Mouse (Mus musculus): ENCODE measurements at regions not wholly inside any gene's neighbourhood (a gene's known extent, or its start where the extent isn't known, plus 50 kb on each side); places are given as distances from the start of the nearest gene placed in this dataset.

DNA sequence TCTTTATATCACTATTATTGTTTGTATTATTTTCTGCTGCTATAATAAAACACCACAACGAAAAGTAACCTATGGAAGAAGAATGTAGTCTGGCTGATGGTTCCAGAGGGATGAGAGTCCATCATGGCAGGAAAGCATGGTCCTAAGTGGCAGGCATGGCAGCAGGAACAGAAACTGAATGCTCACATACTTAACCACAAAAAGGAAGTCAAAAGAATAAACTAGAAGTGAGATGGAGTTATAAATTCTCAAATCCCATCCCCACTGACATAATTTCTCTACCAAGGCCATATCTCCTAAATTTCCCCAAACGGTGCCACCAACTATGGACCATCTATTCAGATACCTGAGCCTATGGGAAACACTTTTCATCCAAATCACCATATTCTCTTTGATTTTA, 408.7 kb upstream of the Cnksr2 start:
- WGBS: 73% methylated on average over 2 of the region's 2 CpGs
- no peak overlapping the region for H3K4me2 ChIP-seq
- H3K4me3 ChIP-seq (replicated peaks): no peak overlapping the region
- ATAC-seq (ENCODE audit: insufficient read depth, low FRiP score, low read depth): no peak
- no peaks in the 10 kb centered on the region for H3K36me3 ChIP-seq
- H3K27me3 ChIP-seq (replicated peaks): no peaks in the 10 kb centered on the region
- no peaks in the 10 kb centered on the region for H3K9me3 ChIP-seq
- no peak overlapping the region for H3K27ac ChIP-seq
- H3K9ac ChIP-seq: no peak overlapping the region
- H3K4me1 ChIP-seq: no peaks in the 10 kb centered on the region

DNA sequence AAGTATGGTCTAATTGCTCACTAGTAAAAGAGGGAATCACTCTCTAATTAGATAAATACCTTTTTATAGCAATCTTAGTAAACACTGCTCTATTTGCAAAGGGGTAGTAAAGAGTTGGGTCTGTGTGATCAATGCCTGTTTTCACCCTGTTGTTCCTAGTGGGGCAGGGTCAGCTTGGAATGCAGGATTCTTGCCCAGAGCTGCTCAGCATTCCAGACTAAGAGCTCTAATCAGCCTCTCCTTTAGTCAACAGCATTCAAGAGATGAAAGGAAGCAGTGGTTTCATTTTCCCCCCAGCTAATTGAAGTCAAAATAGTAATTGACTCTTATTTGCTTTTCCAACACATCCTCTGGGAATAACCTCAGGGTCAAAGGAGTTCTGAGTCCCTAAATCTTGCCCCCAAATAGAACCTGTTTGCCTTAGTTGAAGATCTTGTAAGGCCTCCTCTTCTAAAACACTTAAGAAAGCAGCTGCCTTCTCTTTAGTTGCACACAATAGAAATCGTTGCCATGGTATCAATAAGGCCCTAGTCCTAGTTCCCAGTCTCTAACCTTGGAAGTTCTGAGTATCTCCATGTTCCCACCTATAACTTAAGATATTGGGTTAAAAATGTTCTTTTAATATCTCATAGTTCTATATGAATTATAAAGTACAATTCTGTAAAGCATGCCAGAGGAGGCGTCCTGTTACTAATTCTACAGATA, 380.6 kb upstream of the Cnksr2 start:
- no peak overlapping the region for H3K4me2 ChIP-seq
- no peaks in the 10 kb centered on the region for H3K9me3 ChIP-seq
- H3K9ac ChIP-seq: no peak overlapping the region
- H3K4me1 ChIP-seq: no peaks in the 10 kb centered on the region
- H3K36me3 ChIP-seq: no peaks in the 10 kb centered on the region
- no peak overlapping the region for H3K4me3 ChIP-seq (replicated peaks)
- H3K27ac ChIP-seq: no peak overlapping the region
- ATAC-seq (ENCODE audit: insufficient read depth, low FRiP score, low read depth): 0 out of 2 replicates have a peak, but pooled peaks have one; percentile 43
- WGBS: 57% methylated on average over 2 of the region's 2 CpGs
- H3K27me3 ChIP-seq (replicated peaks): no peaks in the 10 kb centered on the region

DNA sequence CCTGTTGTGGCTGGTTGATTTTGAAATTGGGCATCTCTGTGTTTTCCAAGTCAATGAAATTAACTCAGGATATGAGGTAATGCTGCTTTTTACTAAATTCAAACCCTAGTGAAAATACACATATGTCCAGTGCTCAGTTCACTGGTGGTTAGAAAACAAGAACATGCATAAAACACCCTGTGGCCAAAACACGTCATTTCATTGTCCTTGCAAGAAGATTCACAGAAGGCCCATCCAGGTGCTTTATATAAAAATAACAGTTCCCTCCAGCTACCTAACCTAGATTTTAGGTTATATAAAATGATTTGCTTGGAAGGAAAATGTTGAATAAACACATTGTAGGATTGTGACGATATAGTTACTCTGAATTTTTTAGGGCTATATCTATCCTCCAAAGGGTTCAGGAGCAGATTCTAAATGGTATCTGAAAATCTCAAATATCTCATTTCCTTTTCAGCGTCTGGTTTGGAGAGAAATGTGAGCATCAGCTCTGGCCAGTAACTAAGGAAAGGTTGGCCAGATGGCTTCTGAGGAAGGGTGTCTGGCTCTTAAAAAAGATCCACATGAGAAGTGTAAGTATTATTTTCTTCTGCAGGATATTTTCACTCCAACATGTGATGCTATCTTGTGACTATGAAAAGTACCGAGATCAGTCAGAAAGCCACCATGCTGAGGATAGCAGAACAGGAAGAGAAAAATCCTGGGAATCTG, 351.2 kb upstream of the Cnksr2 start:
- ATAC-seq (ENCODE audit: insufficient read depth, low FRiP score, low read depth): no peak
- Histone ChIP-seq H3K27me3 (replicated peaks) (no peaks in the 10 kb centered on the region), H3K4me3 (replicated peaks) (no peak overlapping the region), H3K27ac (no peak overlapping the region), H3K4me1 (no peaks in the 10 kb centered on the region), H3K9ac (no peak overlapping the region), H3K9me3 (no peaks in the 10 kb centered on the region), H3K4me2 (no peak overlapping the region), H3K36me3 (no peaks in the 10 kb centered on the region)
- WGBS: 89% methylated on average over 4 of the region's 4 CpGs

DNA sequence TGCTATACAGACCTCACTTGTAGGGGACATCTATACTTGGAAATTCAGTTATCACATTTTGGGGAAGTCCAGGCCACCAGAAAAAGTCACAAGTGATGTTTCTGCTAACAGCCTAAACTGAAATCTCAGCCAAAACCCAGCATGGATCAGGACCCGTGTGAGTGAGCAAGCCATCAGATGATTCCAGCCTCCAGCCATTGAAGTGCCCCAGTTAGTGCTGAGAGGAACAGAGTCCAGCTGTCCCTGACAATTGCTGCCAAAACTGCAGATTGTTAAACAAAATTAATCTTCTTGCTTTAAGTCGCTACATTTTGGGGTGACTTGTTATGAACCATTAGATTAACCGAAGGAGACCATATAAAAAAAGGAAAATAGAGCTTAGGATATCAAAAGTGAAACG, 332.7 kb upstream of the Cnksr2 start:
- no peaks in the 10 kb centered on the region for H3K4me1 ChIP-seq
- no peak overlapping the region for H3K9ac ChIP-seq
- no peak overlapping the region for H3K4me3 ChIP-seq (replicated peaks)
- H3K27me3 ChIP-seq (replicated peaks): no peaks in the 10 kb centered on the region
- no peak for ATAC-seq (ENCODE audit: insufficient read depth, low FRiP score, low read depth)
- WGBS: 48% methylated on average over 4 of the region's 4 CpGs
- H3K36me3 ChIP-seq: no peaks in the 10 kb centered on the region
- H3K4me2 ChIP-seq: no peak overlapping the region
- H3K27ac ChIP-seq: no peak overlapping the region
- H3K9me3 ChIP-seq: no peaks in the 10 kb centered on the region

DNA sequence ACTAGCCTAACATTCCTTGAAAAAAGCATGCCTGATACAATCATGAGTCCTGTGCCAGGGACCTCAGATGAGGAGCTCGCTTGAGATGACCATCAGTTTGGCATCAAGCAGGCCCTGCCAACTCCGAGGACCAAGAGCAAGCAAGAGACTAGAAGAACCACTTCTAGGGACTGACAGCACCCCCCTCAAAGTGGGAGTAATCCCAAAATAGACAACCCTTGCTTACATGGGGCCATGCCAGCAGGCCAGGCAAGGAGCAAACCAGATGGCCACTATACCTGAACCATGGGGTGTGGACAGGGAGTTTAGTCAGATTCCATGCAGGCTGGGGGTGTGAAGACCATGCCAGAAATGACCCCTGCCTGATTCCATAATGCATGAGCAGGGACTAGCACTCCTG, 330.1 kb upstream of the Cnksr2 start:
- WGBS: 77% methylated on average over 2 of the region's 2 CpGs
- ATAC-seq (ENCODE audit: insufficient read depth, low FRiP score, low read depth): no peak
- Histone ChIP-seq H3K27me3 (replicated peaks) (no peaks in the 10 kb centered on the region), H3K27ac (no peak overlapping the region), H3K4me1 (no peaks in the 10 kb centered on the region), H3K4me2 (no peak overlapping the region), H3K9me3 (no peaks in the 10 kb centered on the region), H3K4me3 (replicated peaks) (no peak overlapping the region), H3K9ac (no peak overlapping the region), H3K36me3 (no peaks in the 10 kb centered on the region)
